Mouse (Mus musculus): ENCODE results near the gene Pde4d. TPM values are rescaled to one million over a fixed set of nuclear protein-coding genes. Genes with fewer than 3 reads are reported as not detected.

Gene Pde4d
- polyA plus RNA-seq, 1 experiment from 2014 or later, result 12.9 TPM

- H3K27ac ChIP-seq (ENCODE audit: low read length), result no peak overlapping the region
- 71% methylated on average over 9 of the region's 9 CpGs for WGBS (ENCODE audit: insufficient replicate concordance)
These were observed 1050.6 kb downstream of the Pde4d start for GRCm38 (mm10) chr13:109500336-109500735.

GRCm38 (mm10) chr13:109502796-109503195, 1053.0 kb downstream of the Pde4d start:
- Histone ChIP-seq H3K9me3 (replicated peaks; ENCODE audit: control insufficient read depth, low read length) (no peaks in the 10 kb centered on the region), H3K4me2 (ENCODE audit: low read depth, low read length) (no peak overlapping the region), H3K27me3 (ENCODE audit: control insufficient read depth, insufficient read depth, low read depth, low read length) (no peaks in the 10 kb centered on the region), H3K9ac (ENCODE audit: low read depth, low read length) (no peak overlapping the region), H3K4me1 (ENCODE audit: control insufficient read depth, low read depth, low read length) (no peaks in the 10 kb centered on the region; the same call in none of the 2 replicates), H3K4me3 (ENCODE audit: low read depth, low read length) (no peak overlapping the region), H3K36me3 (ENCODE audit: control insufficient read depth, insufficient read depth) (no peaks in the 10 kb centered on the region), H3K27ac (ENCODE audit: low read length) (no peak overlapping the region; the same call in 1 of the 2 replicates)
- ATAC-seq (ENCODE audit: low read depth), result peak; percentile 87
- WGBS (ENCODE audit: insufficient replicate concordance), result 52% methylated on average over 7 of the region's 7 CpGs

More at GRCm38 (mm10) chr13:109500336-109500735, 1050.6 kb downstream of the Pde4d start:
- no peak overlapping the region for H3K4me2 ChIP-seq (ENCODE audit: low read depth, low read length)
- H3K4me1 ChIP-seq (ENCODE audit: control insufficient read depth, low read depth, low read length), result no peaks in the 10 kb centered on the region; the same call in none of the 2 replicates
- H3K36me3 ChIP-seq (ENCODE audit: control insufficient read depth, insufficient read depth), result no peaks in the 10 kb centered on the region
- H3K9ac ChIP-seq (ENCODE audit: low read depth, low read length), result no peak overlapping the region
- no peak overlapping the region for H3K4me3 ChIP-seq (ENCODE audit: low read depth, low read length)
- H3K27me3 ChIP-seq (ENCODE audit: control insufficient read depth, insufficient read depth, low read depth, low read length), result no peaks in the 10 kb centered on the region
- H3K9me3 ChIP-seq (replicated peaks; ENCODE audit: control insufficient read depth, low read length), result no peaks in the 10 kb centered on the region
- no peak for ATAC-seq (ENCODE audit: low read depth)

- 66% methylated on average over 7 of the region's 7 CpGs for WGBS (ENCODE audit: insufficient replicate concordance)
- H3K36me3 ChIP-seq (ENCODE audit: control insufficient read depth, insufficient read depth), result no peaks in the 10 kb centered on the region
- no peak overlapping the region for H3K4me2 ChIP-seq (ENCODE audit: low read depth, low read length)
- H3K27me3 ChIP-seq (ENCODE audit: control insufficient read depth, insufficient read depth, low read depth, low read length), result no peaks in the 10 kb centered on the region
- H3K9ac ChIP-seq (ENCODE audit: low read depth, low read length), result no peak overlapping the region
- no peak overlapping the region for H3K4me3 ChIP-seq (ENCODE audit: low read depth, low read length)
- no peaks in the 10 kb centered on the region for H3K9me3 ChIP-seq (replicated peaks; ENCODE audit: control insufficient read depth, low read length)
- no peaks in the 10 kb centered on the region; the same call in none of the 2 replicates for H3K4me1 ChIP-seq (ENCODE audit: control insufficient read depth, low read depth, low read length)
- no peak for ATAC-seq (ENCODE audit: low read depth)
- no peak overlapping the region for H3K27ac ChIP-seq (ENCODE audit: low read length)
These were observed 1057.0 kb downstream of the Pde4d start for GRCm38 (mm10) chr13:109506754-109507153.

GRCm38 (mm10) chr13:109508472-109508871, 1058.7 kb downstream of the Pde4d start:
- Histone ChIP-seq H3K27ac (ENCODE audit: low read length) (no peak overlapping the region), H3K27me3 (ENCODE audit: control insufficient read depth, insufficient read depth, low read depth, low read length) (no peaks in the 10 kb centered on the region), H3K4me2 (ENCODE audit: low read depth, low read length) (no peak overlapping the region), H3K9ac (ENCODE audit: low read depth, low read length) (no peak overlapping the region), H3K36me3 (ENCODE audit: control insufficient read depth, insufficient read depth) (no peaks in the 10 kb centered on the region), H3K9me3 (replicated peaks; ENCODE audit: control insufficient read depth, low read length) (no peaks in the 10 kb centered on the region), H3K4me3 (ENCODE audit: low read depth, low read length) (no peak overlapping the region), H3K4me1 (ENCODE audit: control insufficient read depth, low read depth, low read length) (no peaks in the 10 kb centered on the region)
- 55% methylated on average over 4 of the region's 4 CpGs for WGBS (ENCODE audit: insufficient replicate concordance)
- ATAC-seq (ENCODE audit: low read depth), result no peak

GRCm38 (mm10) chr13:109518194-109518593, 1068.4 kb downstream of the Pde4d start:
- Histone ChIP-seq H3K4me3 (ENCODE audit: low read depth, low read length) (no peak overlapping the region), H3K4me2 (ENCODE audit: low read depth, low read length) (no peak overlapping the region), H3K36me3 (ENCODE audit: control insufficient read depth, insufficient read depth) (no peaks in the 10 kb centered on the region), H3K27ac (ENCODE audit: low read length) (no peak overlapping the region), H3K4me1 (ENCODE audit: control insufficient read depth, low read depth, low read length) (no peaks in the 10 kb centered on the region), H3K9me3 (replicated peaks; ENCODE audit: control insufficient read depth, low read length) (no peaks in the 10 kb centered on the region), H3K27me3 (ENCODE audit: control insufficient read depth, insufficient read depth, low read depth, low read length) (no peaks in the 10 kb centered on the region), H3K9ac (ENCODE audit: low read depth, low read length) (no peak overlapping the region)
- 50% methylated on average over 1 of the region's 1 CpGs for WGBS (ENCODE audit: insufficient replicate concordance)
- ATAC-seq (ENCODE audit: low read depth), result no peak

GRCm38 (mm10) chr13:109519485-109519884, 1069.7 kb downstream of the Pde4d start:
- ATAC-seq (ENCODE audit: low read depth), result no peak
- H3K4me3 ChIP-seq (ENCODE audit: low read depth, low read length), result no peak overlapping the region
- 19% methylated on average over 3 of the region's 3 CpGs for WGBS (ENCODE audit: insufficient replicate concordance)

GRCm38 (mm10) chr13:109519966-109520646, 1070.4 kb downstream of the Pde4d start:
- H3K36me3 ChIP-seq (ENCODE audit: control insufficient read depth, insufficient read depth), result no peaks in the 10 kb centered on the region
- H3K4me1 ChIP-seq (ENCODE audit: control insufficient read depth, low read depth, low read length), result no peaks in the 10 kb centered on the region
- no peaks in the 10 kb centered on the region for H3K27me3 ChIP-seq (ENCODE audit: control insufficient read depth, insufficient read depth, low read depth, low read length)
- H3K9me3 ChIP-seq (replicated peaks; ENCODE audit: control insufficient read depth, low read length), result no peaks in the 10 kb centered on the region
- WGBS (ENCODE audit: insufficient replicate concordance), result 53% methylated on average over 2 of the region's 2 CpGs
- no peak for ATAC-seq (ENCODE audit: low read depth)
- H3K27ac ChIP-seq (ENCODE audit: low read length), result no peak overlapping the region
- no peak overlapping the region for H3K9ac ChIP-seq (ENCODE audit: low read depth, low read length)
- H3K4me2 ChIP-seq (ENCODE audit: low read depth, low read length), result no peak overlapping the region
- H3K4me3 ChIP-seq (ENCODE audit: low read depth, low read length), result no peak overlapping the region

More at GRCm38 (mm10) chr13:109519485-109519884, 1069.7 kb downstream of the Pde4d start:
- no peaks in the 10 kb centered on the region for H3K9me3 ChIP-seq (replicated peaks; ENCODE audit: control insufficient read depth, low read length)
- no peak overlapping the region for H3K4me2 ChIP-seq (ENCODE audit: low read depth, low read length)
- no peaks in the 10 kb centered on the region for H3K27me3 ChIP-seq (ENCODE audit: control insufficient read depth, insufficient read depth, low read depth, low read length)
- no peaks in the 10 kb centered on the region for H3K4me1 ChIP-seq (ENCODE audit: control insufficient read depth, low read depth, low read length)
- H3K27ac ChIP-seq (ENCODE audit: low read length), result no peak overlapping the region
- no peaks in the 10 kb centered on the region for H3K36me3 ChIP-seq (ENCODE audit: control insufficient read depth, insufficient read depth)
- no peak overlapping the region for H3K9ac ChIP-seq (ENCODE audit: low read depth, low read length)

- 67% methylated on average over 3 of the region's 3 CpGs for WGBS (ENCODE audit: insufficient replicate concordance)
- no peaks in the 10 kb centered on the region; the same call in 1 of the 2 replicates for H3K4me1 ChIP-seq (ENCODE audit: control insufficient read depth, low read depth, low read length)
- no peaks in the 10 kb centered on the region for H3K9me3 ChIP-seq (replicated peaks; ENCODE audit: control insufficient read depth, low read length)
- H3K27me3 ChIP-seq (ENCODE audit: control insufficient read depth, insufficient read depth, low read depth, low read length), result no peaks in the 10 kb centered on the region
- H3K36me3 ChIP-seq (ENCODE audit: control insufficient read depth, insufficient read depth), result no peaks in the 10 kb centered on the region
- no peak overlapping the region for H3K4me2 ChIP-seq (ENCODE audit: low read depth, low read length)
- no peak overlapping the region for H3K27ac ChIP-seq (ENCODE audit: low read length)
- ATAC-seq (ENCODE audit: low read depth), result no peak
- no peak overlapping the region for H3K9ac ChIP-seq (ENCODE audit: low read depth, low read length)
- H3K4me3 ChIP-seq (ENCODE audit: low read depth, low read length), result no peak overlapping the region
These were observed 1084.2 kb downstream of the Pde4d start for GRCm38 (mm10) chr13:109533838-109534523.

GRCm38 (mm10) chr13:109534709-109535284, 1085.0 kb downstream of the Pde4d start:
- Histone ChIP-seq H3K4me2 (ENCODE audit: low read depth, low read length) (no peak overlapping the region), H3K4me1 (ENCODE audit: control insufficient read depth, low read depth, low read length) (no peaks in the 10 kb centered on the region; the same call in 1 of the 2 replicates), H3K36me3 (ENCODE audit: control insufficient read depth, insufficient read depth) (no peaks in the 10 kb centered on the region), H3K27me3 (ENCODE audit: control insufficient read depth, insufficient read depth, low read depth, low read length) (no peaks in the 10 kb centered on the region), H3K4me3 (ENCODE audit: low read depth, low read length) (no peak overlapping the region), H3K9me3 (replicated peaks; ENCODE audit: control insufficient read depth, low read length) (no peaks in the 10 kb centered on the region), H3K9ac (ENCODE audit: low read depth, low read length) (no peak overlapping the region), H3K27ac (ENCODE audit: low read length) (no peak overlapping the region)
- ATAC-seq (ENCODE audit: low read depth), result no peak
- 53% methylated on average over 5 of the region's 5 CpGs for WGBS (ENCODE audit: insufficient replicate concordance)
